Mouse (Mus musculus): ENCODE measurements at regions not wholly inside any gene's neighbourhood (a gene's known extent, or its start where the extent isn't known, plus 50 kb on each side); places are given as distances from the start of the nearest gene placed in this dataset.

GRCm38 (mm10) chr3:21272219-21272618 is 804.2 kb upstream of the Tbl1xr1 start:
- no peak for TF ChIP-seq CTCF (IDR thresholded peaks at IDR 0.05; ENCODE audit: borderline replicate concordance, insufficient read depth, low read length)
- TF ChIP-seq POLR2A (IDR thresholded peaks at IDR 0.05; ENCODE audit: low read depth, low read length) = no peak

Data from embryonic fibroblast, embryonic 13.5 days (primary cell).